Mouse (Mus musculus) liver, adult 10 weeks (tissue): ENCODE results near the gene Smim17. TPM values are rescaled to one million over a fixed set of nuclear protein-coding genes. Genes with fewer than 3 reads are reported as not detected.

Source experiments
- polyA plus RNA-seq: library from polyadenylated mRNA; stranded (reverse); fragments of 350-450 nt; fragmentation: Illumina TruSeq; extraction: RNeasy Lipid Tissue Mini Kit (QIAGEN cat#74804); gene quantifications from one replicate; pipeline ENCODE4 v1.2.3, GENCODE M21; 2014; ENCODE audit warnings: low read depth, low replicate concordance

Smim17 gene
- polyA plus RNA-seq: not detected

DNA sequence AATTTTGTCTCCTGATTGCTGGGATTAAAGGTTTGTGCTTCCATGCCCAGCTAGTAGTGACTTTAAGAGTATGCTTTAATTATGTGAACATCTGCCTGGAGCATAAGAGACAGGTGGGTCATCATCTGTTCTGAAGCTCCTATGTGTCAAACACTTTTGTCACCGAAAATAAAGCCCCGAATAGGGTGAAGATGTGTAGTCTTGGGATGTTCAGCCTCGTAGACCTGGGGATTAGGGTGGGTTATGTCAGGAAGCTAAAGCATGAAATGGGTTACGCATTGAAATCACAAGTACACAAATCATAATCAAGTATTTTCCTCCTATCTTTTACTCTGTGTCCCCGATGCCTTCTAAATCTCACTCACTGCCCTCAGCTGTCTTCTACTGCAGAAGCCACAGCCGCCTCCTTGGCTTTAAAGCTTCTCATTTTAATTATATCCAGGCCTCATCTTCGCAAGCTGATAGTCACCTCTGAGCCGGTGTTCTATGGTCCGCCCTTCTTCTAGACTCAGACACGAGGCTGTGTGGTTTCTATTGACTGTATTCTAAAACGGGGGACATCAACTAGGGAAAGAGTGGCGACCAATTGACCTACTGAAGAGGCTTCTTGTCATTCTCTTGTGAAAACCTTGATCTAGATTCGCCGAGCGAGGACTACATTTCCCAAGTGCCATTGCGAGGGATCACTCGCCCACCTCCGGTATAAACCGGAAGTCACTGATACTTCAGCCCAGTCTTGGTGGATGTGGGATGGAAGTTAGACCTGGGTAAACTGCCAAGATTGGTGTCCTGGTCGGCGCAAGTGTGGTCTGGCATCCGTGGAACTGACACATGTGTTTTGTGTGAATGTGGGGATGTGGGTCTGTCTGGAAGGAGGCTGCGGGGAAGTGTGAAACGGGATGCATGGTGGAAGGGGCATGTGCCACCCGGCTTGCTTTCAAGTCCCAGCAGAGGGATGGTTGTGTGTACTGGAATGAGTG, at the start of gene Smim17:
Gene Smim17, plus strand, starts transcription at position 720 of the 980 bp plus-strand sequence.

DNA sequence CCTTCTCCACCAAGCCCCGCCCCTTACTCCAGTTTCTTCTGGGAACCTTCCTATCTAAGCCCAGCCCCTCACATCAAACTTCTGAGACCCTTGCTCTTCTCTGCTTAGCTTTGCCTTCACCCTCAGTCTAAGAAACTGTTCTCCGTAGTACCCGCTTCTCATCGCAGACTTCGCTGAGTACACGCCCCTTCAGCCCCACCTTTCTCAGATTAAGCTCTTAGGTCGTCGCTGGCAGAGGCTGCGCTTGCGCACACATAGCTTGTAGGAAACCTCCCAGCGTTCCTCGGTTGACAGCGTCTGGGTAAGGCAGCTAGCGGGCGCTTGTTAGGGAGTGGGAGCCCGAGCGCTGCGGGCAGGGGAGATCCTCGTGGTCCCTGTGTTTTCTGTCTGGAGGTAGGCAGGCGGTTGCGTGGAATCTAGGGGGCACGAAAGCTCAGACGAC, 35.4 kb upstream of the Smim17 start, which contains the start of gene Zfp78:
Gene Zfp78, plus strand, starts transcription at position 234 of the 442 bp plus-strand sequence.

GRCm38 (mm10) chr7:6383044-6383455, 15.5 kb upstream of the Smim17 start, which contains the start of gene Zfp28:
Gene Zfp28, plus strand, starts transcription at chr7:6383295.

DNA sequence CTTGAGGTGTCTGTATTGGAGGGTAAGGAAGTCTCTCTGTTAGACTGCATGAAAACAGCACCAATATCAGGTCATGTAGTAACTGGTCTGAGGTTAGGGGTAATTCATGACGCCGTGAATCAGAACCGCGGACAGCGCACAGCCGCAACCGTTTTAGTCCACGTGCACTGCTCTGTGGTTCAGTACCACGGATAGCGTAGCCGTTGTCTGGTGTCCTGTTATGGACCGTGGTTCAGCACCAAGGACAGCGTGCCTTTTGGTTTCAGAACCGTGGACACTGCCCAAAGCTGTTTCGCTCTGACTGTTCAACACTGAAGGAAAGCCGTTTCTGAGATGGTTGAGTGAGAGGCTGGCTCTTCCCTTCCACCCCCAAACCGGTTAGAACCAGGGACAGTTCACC, 11.5 kb downstream of the Smim17 start, which contains the start of gene Gm20715:
Gene Gm20715, plus strand, starts transcription at position 235 of the 400 bp plus-strand sequence.

DNA sequence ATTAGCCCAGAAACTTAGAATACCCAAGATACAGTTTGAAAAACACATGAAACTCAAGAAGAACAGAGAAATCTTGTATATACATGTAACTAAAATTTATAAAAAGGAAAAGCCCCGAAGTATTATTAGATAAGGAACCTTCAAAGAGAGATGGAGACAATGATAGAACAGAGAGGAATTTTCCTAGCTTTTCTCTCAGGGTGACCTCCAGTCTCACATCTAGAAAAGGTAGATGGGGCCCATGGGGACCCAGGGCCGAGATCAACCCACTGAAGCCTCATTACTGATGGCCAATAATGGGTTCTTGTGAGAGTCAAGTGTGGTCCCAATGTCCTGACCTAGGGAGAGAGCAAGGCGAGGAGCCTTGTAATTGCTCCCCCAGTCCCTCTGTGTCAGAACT, 39.9 kb downstream of the Smim17 start, which contains the start of gene Olfr1344:
Gene Olfr1344, plus strand, starts transcription at position 301 of the 400 bp plus-strand sequence.

GRCm38 (mm10) chr7:6455868-6456267, 57.4 kb downstream of the Smim17 start, which contains the start of gene Olfr1336:
Gene Olfr1336, plus strand, starts transcription at chr7:6456168.

GRCm38 (mm10) chr7:6466951-6467350, 68.4 kb downstream of the Smim17 start, which contains the start of gene Olfr1346:
Gene Olfr1346, plus strand, starts transcription at chr7:6467101.

Other genes starting within 250 kb of the Smim17 start
- 5.3 TPM for gene Zfp787, start 242.7 kb upstream of the Smim17 start, polyA plus RNA-seq
- gene Zfp444, start 226.5 kb upstream of the Smim17 start, polyA plus RNA-seq: 4.8 TPM
- not detected for gene Galp, start 201.6 kb upstream of the Smim17 start, polyA plus RNA-seq
- not detected for gene Zscan5b, start 176.4 kb upstream of the Smim17 start, polyA plus RNA-seq
- not detected for gene Epp13, start 146.0 kb upstream of the Smim17 start, polyA plus RNA-seq
- gene Zfp667, start 112.1 kb upstream of the Smim17 start, polyA plus RNA-seq: 2.7 TPM
- 0.58 TPM for gene Zfp583, start 67.4 kb upstream of the Smim17 start, polyA plus RNA-seq
- gene Gm3854, start 55.0 kb upstream of the Smim17 start, polyA plus RNA-seq: not detected
- gene Zfp78, start 35.4 kb upstream of the Smim17 start, polyA plus RNA-seq: 2.0 TPM
- 1.4 TPM for gene Zfp28, start 15.4 kb upstream of the Smim17 start, polyA plus RNA-seq
- not detected for gene Gm20715, start 11.6 kb downstream of the Smim17 start, polyA plus RNA-seq
- not detected for gene Olfr1344, start 40.0 kb downstream of the Smim17 start, polyA plus RNA-seq
- gene Olfr1336, start 57.5 kb downstream of the Smim17 start, polyA plus RNA-seq: not detected
- gene Olfr1346, start 68.4 kb downstream of the Smim17 start, polyA plus RNA-seq: not detected
- not detected for gene Olfr5, start 88.2 kb downstream of the Smim17 start, polyA plus RNA-seq
- not detected for gene Olfr1347, start 101.0 kb downstream of the Smim17 start, polyA plus RNA-seq
- not detected for gene Olfr1348, start 110.0 kb downstream of the Smim17 start, polyA plus RNA-seq
- not detected for gene Olfr1349, start 124.2 kb downstream of the Smim17 start, polyA plus RNA-seq
- gene Olfr1350, start 166.1 kb downstream of the Smim17 start, polyA plus RNA-seq: not detected